Mouse (Mus musculus) intestine, embryonic 16.5 days (tissue): ENCODE measurements around the gene Mypop. TPM values are rescaled to one million over a fixed set of nuclear protein-coding genes. Genes with fewer than 3 reads are reported as not detected.

Source experiments
- ATAC-seq: fragments of 200-750 bp; cut with Nextera tagmentation; 2 replicates; pipeline ENCODE4 v1.8.0; 2017; ENCODE audit warnings: moderate TSS enrichment, moderate library complexity
- H3K27ac ChIP-seq: fragments of 300-500 bp; sonication (generic); 2 replicates; pipeline ENCODE4 v1.5.1; 2014; ENCODE audit warnings: mild to moderate bottlenecking, low read length
- H3K27me3 ChIP-seq: fragments of 300-500 bp; sonication (generic); replicated peaks from 2 replicates; pipeline ENCODE4 v1.6.1; 2014; ENCODE audit warnings: low read length, control low read depth, mixed read lengths; ENCODE audit not compliant: control insufficient read depth, insufficient read depth
- H3K36me3 ChIP-seq: fragments of 300-500 bp; sonication (generic); 2 replicates; pipeline ENCODE4 v1.6.1; 2014; ENCODE audit warnings: low read length, control low read depth; ENCODE audit not compliant: control insufficient read depth, insufficient read depth
- H3K4me1 ChIP-seq: fragments of 300-500 bp; sonication (generic); 2 replicates; pipeline ENCODE4 v1.6.1; 2014; ENCODE audit warnings: low read length, control low read depth, mixed read lengths; ENCODE audit not compliant: control insufficient read depth, insufficient read depth
- H3K4me2 ChIP-seq: fragments of 300-500 bp; sonication (generic); 2 replicates; pipeline ENCODE4 v1.6.1; 2014; ENCODE audit warnings: low read depth, low read length, control low read depth
- H3K4me3 ChIP-seq: fragments of 300-500 bp; sonication (generic); 2 replicates; pipeline ENCODE4 v1.5.1; 2014; ENCODE audit warnings: mild to moderate bottlenecking, low read length
- H3K9ac ChIP-seq: fragments of 300-500 bp; sonication (generic); 2 replicates; pipeline ENCODE4 v1.6.1; 2014; ENCODE audit warnings: low read depth, low read length
- H3K9me3 ChIP-seq: fragments of 300-500 bp; sonication (generic); 2 replicates; pipeline ENCODE4 v1.6.1; 2016; ENCODE audit warnings: low read length, control low read depth; ENCODE audit not compliant: control insufficient read depth
- WGBS: fragments of 180-500 bp; shearing (Covaris S2); extraction: QIAGEN DNeasy Blood & Tissue Kit; methylation state at CpG from one replicate; pipeline ENCODE4 v1.1.7; 2014; 5-methylcytosine and 5-hydroxymethylcytosine counted together
- polyA plus RNA-seq: library from polyadenylated mRNA; unstranded; fragments of >200 nt; fragmentation: Nextera tagmentation; extraction: Ambion mirVana; gene quantifications from 2 replicates; pipeline ENCODE4 v1.2.1, GENCODE M21; 2015

Gene Mypop
- 1.7 TPM in 2 replicates for polyA plus RNA-seq

- under 1% methylated on average over 37 of the region's 37 CpGs for WGBS
- Histone ChIP-seq H3K4me3 (peak within 1 kb of the TSS; percentile 55), H3K9me3 (no peaks in the 10 kb centered on the region), H3K27me3 (peaks cover 19% of the 10 kb centered on the region), H3K36me3 (no peaks in the 10 kb centered on the region), H3K4me2 (peak within 1 kb of the TSS; percentile 88), H3K9ac (peak within 1 kb of the TSS; percentile 65), H3K27ac (peak within 1 kb of the TSS; percentile 57), H3K4me1 (peaks cover 13% of the 10 kb centered on the region)
- peak; percentile 95 for ATAC-seq
These were observed at the start of gene Mypop for GRCm38 (mm10) chr7:18990601-18991295. Gene Mypop (plus strand): TSS chr7:18991245.

DNA sequence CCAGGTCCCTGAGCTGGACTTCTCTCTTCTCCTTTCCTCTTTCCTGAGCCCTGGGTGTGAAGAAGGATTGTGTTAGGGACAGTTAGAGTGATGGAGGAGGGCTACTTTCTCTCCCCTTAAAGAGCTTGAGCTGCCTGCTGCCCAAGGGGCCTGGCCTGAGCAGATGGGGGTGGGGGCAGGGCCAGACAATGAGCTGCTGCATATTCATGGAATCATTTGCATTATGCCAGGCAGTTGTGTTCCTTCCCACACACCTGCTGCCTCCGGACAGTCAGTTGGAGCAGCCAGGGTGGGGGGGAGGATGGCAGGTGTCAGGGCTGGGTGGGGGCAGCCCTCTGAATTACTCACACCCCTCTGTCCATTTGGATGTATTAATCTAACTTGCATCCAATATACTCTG is 48.7 kb upstream of the Mypop start:
- H3K4me2 ChIP-seq = no peak overlapping the region
- WGBS = 20% methylated on average over 1 of the region's 1 CpGs
- no peaks in the 10 kb centered on the region for H3K27me3 ChIP-seq

GRCm38 (mm10) chr7:18942815-18943214 is 48.2 kb upstream of the Mypop start:
- H3K9ac ChIP-seq = no peak overlapping the region
- no peaks in the 10 kb centered on the region for H3K27me3 ChIP-seq
- no peak overlapping the region for H3K27ac ChIP-seq
- WGBS = 60% methylated on average over 9 of the region's 9 CpGs
- H3K4me1 ChIP-seq = no peaks in the 10 kb centered on the region
- no peak for ATAC-seq
- no peaks in the 10 kb centered on the region for H3K36me3 ChIP-seq
- H3K4me2 ChIP-seq = no peak overlapping the region
- no peak overlapping the region for H3K4me3 ChIP-seq
- H3K9me3 ChIP-seq = no peaks in the 10 kb centered on the region

More for the DNA sequence above, 48.7 kb upstream of the Mypop start:
- H3K9ac ChIP-seq = no peak overlapping the region
- H3K4me1 ChIP-seq = no peaks in the 10 kb centered on the region
- no peak overlapping the region for H3K4me3 ChIP-seq
- H3K36me3 ChIP-seq = no peaks in the 10 kb centered on the region
- H3K9me3 ChIP-seq = no peaks in the 10 kb centered on the region
- no peak overlapping the region for H3K27ac ChIP-seq
- no peak for ATAC-seq

DNA sequence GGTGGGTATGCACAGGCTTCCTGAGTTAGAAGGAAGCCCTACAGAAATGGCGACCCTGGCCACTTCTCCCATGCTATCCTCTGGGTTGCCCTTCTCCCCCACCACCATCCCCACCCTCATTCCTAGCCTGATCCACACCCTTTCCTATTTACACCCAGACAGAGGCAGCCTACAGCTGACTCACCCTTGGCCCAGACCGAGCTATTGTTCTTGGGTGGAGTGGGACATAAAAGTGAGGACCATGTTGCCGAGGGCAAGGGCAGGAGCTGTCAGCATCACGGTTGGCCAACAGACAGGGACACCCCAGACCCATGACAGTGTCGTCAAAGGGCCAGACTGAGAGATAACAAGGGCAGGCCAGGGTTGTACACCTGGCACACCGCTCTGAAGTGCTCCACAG is 42.9 kb upstream of the Mypop start:
- Histone ChIP-seq H3K9ac (no peak overlapping the region), H3K36me3 (no peaks in the 10 kb centered on the region), H3K4me1 (no peaks in the 10 kb centered on the region), H3K9me3 (no peaks in the 10 kb centered on the region), H3K4me2 (no peak overlapping the region), H3K27me3 (0 out of 2 replicates have a peak, but pooled peaks cover 3% of the 10 kb centered on the region), H3K4me3 (no peak overlapping the region), H3K27ac (no peak overlapping the region)
- WGBS = 60% methylated on average over 6 of the region's 6 CpGs
- no peak; the same call in 1 of the 2 replicates for ATAC-seq

GRCm38 (mm10) chr7:18949781-18950522 is 41.1 kb upstream of the Mypop start:
- no peak for ATAC-seq
- H3K4me2 ChIP-seq = no peak overlapping the region
- 0 out of 2 replicates have a peak, but pooled peaks cover 6% of the 10 kb centered on the region for H3K27me3 ChIP-seq
- no peaks in the 10 kb centered on the region for H3K4me1 ChIP-seq
- H3K9ac ChIP-seq = no peak overlapping the region
- no peaks in the 10 kb centered on the region for H3K9me3 ChIP-seq
- H3K36me3 ChIP-seq = no peaks in the 10 kb centered on the region
- WGBS = 26% methylated on average over 12 of the region's 12 CpGs
- no peak overlapping the region for H3K4me3 ChIP-seq
- H3K27ac ChIP-seq = no peak overlapping the region

GRCm38 (mm10) chr7:18950523-18951315 is 40.3 kb upstream of the Mypop start:
- Histone ChIP-seq H3K27ac (no peak overlapping the region), H3K9me3 (no peaks in the 10 kb centered on the region), H3K27me3 (0 out of 2 replicates have a peak, but pooled peaks cover 6% of the 10 kb centered on the region), H3K4me2 (no peak overlapping the region), H3K36me3 (no peaks in the 10 kb centered on the region), H3K4me1 (no peaks in the 10 kb centered on the region), H3K9ac (no peak overlapping the region), H3K4me3 (no peak overlapping the region)
- WGBS = 28% methylated on average over 18 of the region's 18 CpGs
- ATAC-seq = no peak

GRCm38 (mm10) chr7:18951397-18951796 is 39.6 kb upstream of the Mypop start:
- Histone ChIP-seq H3K4me1 (no peaks in the 10 kb centered on the region), H3K27ac (no peak overlapping the region), H3K4me3 (no peak overlapping the region), H3K27me3 (0 out of 2 replicates have a peak, but pooled peaks cover 8% of the 10 kb centered on the region), H3K9me3 (no peaks in the 10 kb centered on the region), H3K4me2 (no peak overlapping the region), H3K9ac (no peak overlapping the region), H3K36me3 (no peaks in the 10 kb centered on the region)
- 17% methylated on average over 15 of the region's 15 CpGs for WGBS
- no peak for ATAC-seq

DNA sequence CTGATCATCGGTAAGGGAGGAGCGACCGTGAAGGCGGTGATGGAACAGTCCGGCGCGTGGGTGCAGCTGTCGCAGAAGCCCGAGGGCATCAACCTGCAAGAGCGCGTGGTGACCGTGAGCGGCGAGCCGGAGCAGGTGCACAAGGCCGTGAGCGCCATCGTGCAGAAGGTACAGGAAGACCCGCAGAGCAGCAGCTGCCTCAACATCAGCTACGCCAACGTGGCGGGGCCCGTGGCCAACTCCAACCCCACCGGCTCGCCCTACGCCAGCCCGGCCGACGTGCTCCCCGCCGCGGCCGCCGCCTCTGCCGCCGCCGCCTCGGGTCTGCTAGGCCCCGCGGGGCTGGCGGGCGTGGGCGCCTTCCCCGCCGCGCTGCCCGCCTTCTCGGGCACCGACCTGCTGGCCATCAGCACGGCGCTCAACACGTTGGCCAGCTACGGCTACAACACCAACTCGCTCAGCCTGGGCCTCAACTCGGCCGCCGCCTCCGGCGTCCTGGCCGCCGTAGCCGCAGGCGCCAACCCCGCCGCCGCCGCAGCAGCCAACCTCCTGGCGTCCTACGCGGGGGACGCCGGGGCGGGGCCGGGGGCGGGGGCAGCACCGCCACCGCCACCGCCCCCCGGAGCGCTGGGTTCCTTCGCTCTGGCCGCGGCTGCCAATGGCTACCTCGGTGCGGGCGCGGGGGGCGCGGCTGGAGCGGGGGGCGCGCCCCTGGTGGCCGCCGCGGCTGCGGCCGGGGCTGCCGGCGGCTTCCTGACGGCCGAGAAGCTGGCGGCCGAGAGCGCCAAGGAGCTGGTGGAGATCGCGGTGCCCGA is 33.3 kb upstream of the Mypop start:
- WGBS = under 1% methylated on average over 100 of the region's 107 CpGs
- Histone ChIP-seq H3K9me3 (no peaks in the 10 kb centered on the region), H3K27ac (no peak overlapping the region), H3K27me3 (peaks cover 57% of the 10 kb centered on the region), H3K4me1 (peaks cover 12% of the 10 kb centered on the region), H3K4me3 (peak overlapping the region; percentile 71), H3K4me2 (peak overlapping the region; percentile 99), H3K36me3 (no peaks in the 10 kb centered on the region), H3K9ac (peak overlapping the region; percentile 71)
- peak; percentile 92 for ATAC-seq
